Mouse (Mus musculus) lung, postnatal 4 days (tissue): ENCODE measurements around the gene Corin.

Experiments used
- DNase-seq, 2 experiments: peaks; one replicate each; pipeline ENCODE4 v3.0.0; 2021

Gene Corin

DNA sequence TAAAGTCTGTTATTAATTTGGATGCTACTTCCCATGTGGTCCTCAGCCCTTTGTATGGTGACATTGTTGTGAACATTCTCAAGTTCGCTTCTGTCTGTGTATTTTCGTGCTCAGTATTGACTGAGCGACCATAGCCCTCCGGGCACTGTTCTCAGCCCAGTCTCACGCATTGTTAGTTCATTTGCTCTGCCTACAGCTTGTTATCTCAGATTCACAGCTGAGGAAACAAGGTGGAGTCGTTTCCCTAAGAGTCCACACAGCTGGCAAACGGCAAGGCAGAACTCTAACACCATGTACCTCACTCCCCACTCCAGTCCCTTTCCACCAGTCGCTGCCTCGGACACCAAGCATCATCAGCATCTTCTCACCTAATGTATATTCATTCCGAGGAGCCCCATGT is 63.1 kb downstream of the Corin start:
- no peak for DNase-seq

DNA sequence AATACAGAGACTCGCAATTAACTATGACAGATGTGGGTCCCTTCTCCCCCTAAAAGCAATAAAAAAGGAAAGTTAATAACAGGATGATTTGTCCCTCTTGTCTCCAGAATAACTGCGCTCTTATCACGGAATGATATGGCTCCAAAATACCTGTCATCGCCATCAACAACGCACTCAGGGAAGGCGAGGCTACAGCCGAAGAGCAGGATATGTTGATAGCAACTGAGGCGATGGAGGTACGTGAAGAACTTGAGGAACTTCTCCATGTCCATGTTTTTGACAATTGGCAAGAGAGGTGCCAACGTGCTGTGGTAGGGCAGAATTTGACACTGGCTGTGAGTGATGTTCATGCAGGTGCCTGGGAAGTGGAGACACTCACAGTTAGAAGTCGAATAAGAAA is 69.2 kb downstream of the Corin start:
- DNase-seq = no peak

DNA sequence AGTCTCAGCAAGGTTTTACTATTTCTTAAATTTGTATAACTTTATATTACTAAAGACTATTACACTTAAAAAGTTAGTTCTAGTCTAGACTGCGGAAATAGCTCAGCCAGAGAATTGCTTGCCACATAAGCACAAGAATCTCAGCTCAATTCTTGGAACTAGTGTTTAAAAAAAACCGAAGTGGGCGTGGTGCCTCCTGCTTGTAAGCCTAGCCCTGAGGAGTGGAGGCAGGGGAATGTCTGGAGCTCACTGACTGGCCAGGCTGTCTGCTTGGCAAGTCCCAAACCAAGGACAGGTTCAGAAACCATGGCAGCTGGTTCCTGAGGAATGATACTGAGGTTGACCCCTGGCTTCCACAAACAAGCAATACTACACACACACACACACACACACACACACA is 72.4 kb downstream of the Corin start:
- no peak for DNase-seq

GRCm38 (mm10) chr5:72427556-72427955 is 76.7 kb downstream of the Corin start:
- no peak for DNase-seq

DNA sequence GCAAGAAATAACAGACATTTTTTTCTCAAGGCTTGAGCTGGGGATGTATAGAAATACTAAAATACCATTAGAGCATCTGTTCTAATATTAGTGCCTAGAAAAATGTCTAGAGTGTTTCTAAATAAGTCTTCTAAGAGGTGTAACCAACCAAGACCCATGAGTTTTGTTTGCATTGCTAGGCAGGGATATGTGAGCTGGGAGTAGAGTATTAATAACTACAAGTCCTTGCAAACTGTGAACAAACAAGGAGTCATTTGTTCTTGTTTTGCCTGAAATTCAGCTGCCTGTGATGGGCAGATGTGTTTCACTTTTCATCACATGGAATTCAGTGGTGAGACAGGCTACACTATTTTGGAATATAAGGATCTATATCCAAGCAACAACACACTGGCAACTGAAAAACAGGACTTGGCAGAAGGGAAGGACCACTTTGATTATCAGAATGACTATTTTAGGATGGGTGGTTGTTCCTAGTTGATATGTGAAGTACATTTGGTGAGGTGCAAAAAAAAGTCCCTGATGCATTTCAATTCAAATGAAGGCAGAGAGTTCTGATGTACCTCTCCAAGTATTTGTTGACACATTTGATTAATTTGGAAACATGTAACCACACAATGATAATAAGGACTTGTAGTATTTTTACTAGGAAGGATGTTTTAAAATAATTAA is 78.8 kb downstream of the Corin start:
- DNase-seq = no peak

DNA sequence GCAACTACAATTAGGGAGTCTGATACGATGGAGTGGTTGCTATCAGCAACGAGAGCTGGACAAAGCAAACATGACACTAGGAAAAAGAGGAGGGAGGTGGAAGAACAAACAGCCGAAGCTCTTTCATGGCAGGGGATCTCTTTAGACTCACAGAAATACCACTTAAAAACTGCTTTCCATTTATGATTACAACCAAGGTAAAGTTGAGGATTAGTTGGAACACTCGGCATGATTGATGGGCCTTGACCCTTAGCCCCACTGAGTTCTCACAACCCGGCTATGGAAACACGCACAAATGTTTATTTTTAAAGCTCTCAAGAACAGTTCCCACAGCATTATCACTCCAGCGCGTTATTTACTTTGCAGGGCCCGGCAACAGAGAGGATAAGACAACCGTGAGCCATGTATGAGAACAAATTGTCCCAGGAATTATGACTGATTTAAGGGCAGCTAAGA is 92.4 kb downstream of the Corin start:
- peak; percentile 5 to 22 for DNase-seq

DNA sequence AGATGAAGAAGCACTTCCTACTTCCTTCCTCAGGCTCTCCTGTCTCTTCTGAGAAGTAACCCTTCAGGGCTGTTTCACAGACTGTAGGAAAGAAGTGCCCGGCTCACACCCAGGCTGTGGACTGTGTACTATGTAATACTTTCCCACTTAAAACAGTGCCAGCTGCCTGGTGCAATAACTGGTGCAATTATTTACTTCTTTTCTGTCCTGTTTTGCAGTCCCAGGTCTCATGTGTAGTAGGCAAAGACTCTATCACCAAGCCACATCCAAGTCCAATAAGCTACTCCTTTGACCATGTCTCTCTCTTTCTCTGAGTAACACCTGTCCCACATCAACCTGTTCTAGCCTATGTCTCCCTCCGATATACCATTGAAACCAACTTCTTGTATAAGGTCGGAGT is 93.4 kb downstream of the Corin start:
- DNase-seq = no peak

GRCm38 (mm10) chr5:72403376-72403775 is 100.9 kb downstream of the Corin start:
- DNase-seq = no peak

GRCm38 (mm10) chr5:72402913-72403312 is 101.4 kb downstream of the Corin start:
- DNase-seq = no peak

- no peak for DNase-seq
These were observed 102.5 kb downstream of the Corin start for GRCm38 (mm10) chr5:72401778-72402177.

GRCm38 (mm10) chr5:72401251-72401650 is 103.0 kb downstream of the Corin start:
- DNase-seq = no peak

- no peak for DNase-seq
These were observed 122.1 kb downstream of the Corin start for GRCm38 (mm10) chr5:72382148-72382547.

- no peak for DNase-seq
These were observed 123.7 kb downstream of the Corin start for GRCm38 (mm10) chr5:72380616-72381015.

DNA sequence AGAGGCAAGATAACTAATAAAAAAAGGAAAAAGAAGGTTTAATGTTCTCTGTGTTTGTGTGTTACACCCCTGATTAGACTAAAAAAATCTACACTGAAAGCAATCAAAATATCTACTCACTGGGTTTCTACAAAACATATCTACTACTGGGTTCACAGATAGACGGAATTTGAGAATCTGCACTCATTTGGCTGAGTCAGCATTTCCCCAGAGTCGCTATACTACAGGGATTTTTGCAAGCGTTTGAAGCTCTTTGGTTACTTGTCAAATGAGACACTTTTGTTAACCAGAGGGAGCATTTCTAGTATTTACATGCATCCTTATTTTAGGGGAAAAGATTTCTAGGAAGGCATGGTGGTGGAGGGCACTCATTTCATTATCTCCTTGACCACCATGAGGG is 136.3 kb downstream of the Corin start:
- DNase-seq = no peak

GRCm38 (mm10) chr5:72365801-72366200 is 138.5 kb downstream of the Corin start:
- no peak for DNase-seq

- no peak for DNase-seq
These were observed 140.4 kb downstream of the Corin start for GRCm38 (mm10) chr5:72363838-72364237.

GRCm38 (mm10) chr5:72353746-72354145 is 150.5 kb downstream of the Corin start:
- DNase-seq = no peak

- peak in 1 of 2 experiments; percentile 26 for DNase-seq
These were observed 154.1 kb downstream of the Corin start for GRCm38 (mm10) chr5:72350081-72350758.

GRCm38 (mm10) chr5:72348591-72348990 is 155.7 kb downstream of the Corin start:
- DNase-seq = no peak

DNA sequence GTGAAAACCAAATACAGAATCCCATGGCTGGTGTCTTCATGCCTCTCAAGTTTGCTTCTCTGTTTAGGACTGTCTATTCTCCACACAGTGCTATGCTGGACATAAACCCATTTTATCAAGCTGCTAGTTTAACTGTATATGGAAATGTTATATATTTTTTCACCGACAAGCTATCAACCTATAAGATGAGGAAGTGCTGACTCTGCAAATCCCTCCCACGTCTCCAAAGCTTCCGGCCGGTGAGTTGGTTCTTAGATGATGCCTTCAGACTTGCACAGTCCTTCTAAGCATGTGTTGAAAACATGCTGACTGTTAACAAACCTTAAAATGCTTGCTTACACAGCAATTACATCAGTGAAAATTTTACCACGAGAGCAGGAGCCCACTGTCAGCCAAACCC is 168.4 kb downstream of the Corin start:
- no peak for DNase-seq

DNA sequence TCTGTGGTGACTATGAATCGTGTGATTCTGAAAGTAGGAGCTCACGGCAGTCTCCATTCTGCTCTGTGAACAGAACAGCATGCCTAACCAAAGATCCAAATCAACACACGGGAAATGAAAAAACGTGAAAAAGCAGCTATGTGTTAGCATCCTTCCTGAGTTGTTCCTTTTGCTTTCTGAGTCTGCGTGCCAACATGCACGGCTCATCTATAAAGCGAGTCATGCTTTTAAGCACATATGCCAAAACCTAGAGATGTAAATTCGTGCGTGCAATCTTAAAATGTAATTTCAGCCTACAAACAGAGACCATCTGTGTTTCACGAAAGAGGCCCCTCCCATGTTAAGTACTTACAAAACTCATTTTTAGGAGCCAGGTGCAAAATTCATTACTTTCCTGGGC is 171.4 kb downstream of the Corin start:
- DNase-seq = no peak

- DNase-seq = no peak
These were observed 173.1 kb downstream of the Corin start for GRCm38 (mm10) chr5:72331217-72331616.

DNA sequence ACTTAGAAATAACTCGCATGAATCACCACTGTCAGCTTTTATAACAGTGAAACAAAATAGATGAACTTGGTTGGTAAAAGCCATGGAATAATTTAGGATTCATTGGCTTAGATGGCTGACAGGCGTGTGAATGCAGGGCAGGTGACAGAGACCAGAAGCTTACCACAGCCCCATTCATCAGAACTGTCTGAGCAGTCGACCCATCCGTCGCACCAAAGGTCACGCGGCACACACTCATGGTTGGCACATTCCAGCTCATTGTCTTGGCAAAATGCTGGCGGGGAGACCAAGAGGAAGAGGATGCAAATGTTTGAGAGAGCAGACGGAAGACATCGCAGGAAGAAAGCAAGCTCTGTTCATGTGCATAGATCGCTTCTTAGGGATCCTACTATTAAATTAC is 173.6 kb downstream of the Corin start:
- DNase-seq = peak in 1 of 2 experiments; percentile 30

- DNase-seq = no peak
These were observed 174.8 kb downstream of the Corin start for GRCm38 (mm10) chr5:72329453-72329852.

- no peak for DNase-seq
These were observed 189.0 kb downstream of the Corin start for GRCm38 (mm10) chr5:72315282-72315681.
